In the genomic region with DNA sequence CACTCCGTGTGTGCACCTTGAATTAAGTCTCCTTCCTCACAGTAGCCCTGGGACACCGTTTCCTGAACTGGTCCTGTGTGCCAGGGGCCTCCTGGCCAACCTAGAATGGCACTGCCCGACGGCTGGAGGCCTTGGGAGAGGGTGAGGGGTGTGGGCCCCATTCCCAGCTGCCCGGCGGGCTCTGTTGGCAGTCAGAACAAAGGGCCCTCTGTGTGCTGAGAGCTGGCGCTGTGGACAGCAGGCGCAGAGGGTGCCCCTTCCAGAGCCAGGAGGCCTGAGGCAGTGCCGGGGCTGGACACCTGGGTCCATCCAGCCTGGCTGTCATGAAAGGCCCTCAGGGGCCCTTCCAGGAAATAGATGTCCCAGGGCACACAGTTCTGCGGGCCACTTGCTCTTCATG, we compare ENCODE assay signal across 8 mouse cellular contexts. TPM values are rescaled to one million over a fixed set of nuclear protein-coding genes. Genes with fewer than 3 reads are reported as not detected.
A peak's percentile ranks its signal among the peaks of the same experiment; 100 is the strongest.
DNase-seq lines count a peak whose midpoint lies in the region; ATAC-seq and TF ChIP-seq lines count a peak whose summit lies in the region.

No protein-coding gene starts in this region.

- 15% methylated on average over 10 of the region's 10 CpGs for WGBS in liver, adult 2 months
- WGBS in liver, embryonic 11.5 days, result 82% methylated on average over 10 of the region's 10 CpGs
- 79% methylated on average over 10 of the region's 10 CpGs for WGBS in lung, adult 2 months

- H3K4me1 ChIP-seq in liver, adult 2 months (ENCODE audit: control insufficient read depth, insufficient read depth, low read length), result peaks cover 56% of the 10 kb centered on the region
- no peaks in the 10 kb centered on the region for H3K4me1 ChIP-seq in liver, embryonic 11.5 days (replicated peaks; ENCODE audit: control insufficient read depth, insufficient read depth, low read length)
- H3K4me1 ChIP-seq in lung, adult 2 months (ENCODE audit: control insufficient read depth, insufficient read depth, low read length), result no peaks in the 10 kb centered on the region

- intact Hi-C loops in left cerebral cortex, postnatal 25 days (cut with DNase I), result no loop called here

- H3K4me2 ChIP-seq in liver, embryonic 11.5 days, result no peak overlapping the region

- DNase-seq in liver, adult 2 months (ENCODE audit: extremely low read depth, low read depth, low spot score), result peak; percentile 46
- DNase-seq in liver, embryonic 11.5 days (ENCODE audit: low spot score), result no peak
- peak; percentile 48 to 69 for DNase-seq in frontal cortex, postnatal 14 days (ENCODE audit: low spot score in 2 of 2)
- DNase-seq in left cerebral cortex, postnatal 25 days (ENCODE audit: low spot score in 2 of 2), result peak; percentile 61 to 75
- DNase-seq in right cerebral cortex, postnatal 36 days (ENCODE audit: low spot score in 2 of 2), result peak; percentile 66 to 67
- no peak for DNase-seq in lung, adult 2 months
- no peak for DNase-seq in urinary bladder, postnatal 14 days (ENCODE audit: low spot score)
- DNase-seq in gastrocnemius, adult 18-20 months (ENCODE audit: low spot score), result no peak

- peak overlapping the region; percentile 33 for H3K27ac ChIP-seq in liver, adult 2 months (replicated peaks; ENCODE audit: insufficient read depth, low read depth, low read length)
- H3K27ac ChIP-seq in liver, embryonic 11.5 days (ENCODE audit: low read depth, low read length), result no peak overlapping the region

- H3K9me3 ChIP-seq in liver, embryonic 11.5 days (ENCODE audit: control insufficient read depth, low read length), result no peaks in the 10 kb centered on the region

- TF ChIP-seq CTCF in liver, adult 2 months (IDR thresholded peaks at IDR 0.05; ENCODE audit: low read depth, low read length), result no peak
- no peak for TF ChIP-seq CTCF in lung, adult 2 months (IDR thresholded peaks at IDR 0.05; ENCODE audit: insufficient read depth, low read length)

- ATAC-seq in liver, embryonic 11.5 days (replicated peaks; ENCODE audit: low FRiP score), result no peak

- no peaks in the 10 kb centered on the region for H3K27me3 ChIP-seq in liver, adult 2 months (ENCODE audit: control insufficient read depth, insufficient read depth, low read length)
- H3K27me3 ChIP-seq in liver, embryonic 11.5 days (replicated peaks; ENCODE audit: control insufficient read depth, insufficient read depth, low read length), result peaks cover 5% of the 10 kb centered on the region

- peak overlapping the region; percentile 12 for H3K9ac ChIP-seq in liver, adult 2 months (ENCODE audit: low read depth, low read length)
- H3K9ac ChIP-seq in liver, embryonic 11.5 days (ENCODE audit: low read depth, low read length), result no peak overlapping the region

- peaks cover 43% of the 10 kb centered on the region for H3K36me3 ChIP-seq in liver, adult 2 months (ENCODE audit: control insufficient read depth, insufficient read depth, low read length)
- H3K36me3 ChIP-seq in liver, embryonic 11.5 days (ENCODE audit: control insufficient read depth, insufficient read depth, low read length), result no peaks in the 10 kb centered on the region

- H3K79me2 ChIP-seq in liver, adult 2 months (ENCODE audit: control insufficient read depth, insufficient read depth, low read length), result peaks cover 9% of the 10 kb centered on the region; the same call in 1 of the 2 replicates

- no peak overlapping the region for H3K4me3 ChIP-seq in liver, adult 2 months (ENCODE audit: insufficient read depth, low read depth, low read length)
- H3K4me3 ChIP-seq in liver, embryonic 11.5 days (ENCODE audit: low read depth, low read length), result no peak overlapping the region
- H3K4me3 ChIP-seq in lung, adult 2 months (replicated peaks; ENCODE audit: extremely low read depth, low read depth, low read length), result no peak overlapping the region

- no peak for TF ChIP-seq POLR2A in liver, adult 2 months (IDR thresholded peaks at IDR 0.05; ENCODE audit: extremely low read depth, insufficient read depth, low read length)
- TF ChIP-seq POLR2A in lung, adult 2 months (IDR thresholded peaks at IDR 0.05; ENCODE audit: borderline replicate concordance, extremely low read depth, low read depth, low read length), result no peak

RNA-seq across cellular contexts. Expression of a gene that starts 9.8 kb away (rescaled TPM):
- 982 and 1,378 TPM in 2 replicates for total RNA-seq in liver, adult 2 months (2014; rRNA removed)
- 3,567 and 4,585 TPM in 2 replicates for polyA plus RNA-seq in liver, adult 2 months (2012; rRNA removed)
- 3.9 and 4.0 TPM in 2 replicates for polyA plus RNA-seq in liver, embryonic 11.5 days (2014; fragmentation: Nextera tagmentation; extraction: Ambion mirVana)
- total RNA-seq in left cerebral cortex, postnatal 25 days (2021), result 10 to 100 TPM; 69.9 to 81.4 TPM
- polyA plus RNA-seq in lung, adult 2 months (2012; rRNA removed), result 1.8 and 16.1 TPM in 2 replicates
- total RNA-seq in gastrocnemius, adult 18-20 months (2021), result 10 to 100 TPM; 57.7 to 62.0 TPM

RNA-seq across cellular contexts. Expression of a gene that starts 20.0 kb away (rescaled TPM):
- 3.2 and 6.3 TPM in 2 replicates for total RNA-seq in liver, adult 2 months (2014; rRNA removed)
- 5.5 and 7.1 TPM in 2 replicates for polyA plus RNA-seq in liver, adult 2 months (2012; rRNA removed)
- polyA plus RNA-seq in liver, embryonic 11.5 days (2014; fragmentation: Nextera tagmentation; extraction: Ambion mirVana), result 4.7 and 5.0 TPM in 2 replicates
- under 1 TPM; 0.18 to 0.21 TPM for total RNA-seq in left cerebral cortex, postnatal 25 days (2021)
- polyA plus RNA-seq in lung, adult 2 months (2012; rRNA removed), result 0.09 and 0.20 TPM in 2 replicates
- total RNA-seq in gastrocnemius, adult 18-20 months (2021), result not detected

RNA-seq across cellular contexts. Expression of a gene that starts 24.4 kb away (rescaled TPM):
- 31.6 and 44.8 TPM in 2 replicates for total RNA-seq in liver, adult 2 months (2014; rRNA removed)
- 117 and 122 TPM in 2 replicates for polyA plus RNA-seq in liver, adult 2 months (2012; rRNA removed)
- polyA plus RNA-seq in liver, embryonic 11.5 days (2014; fragmentation: Nextera tagmentation; extraction: Ambion mirVana), result 217 and 233 TPM in 2 replicates
- 100 to 1,000 TPM; 214 to 221 TPM for total RNA-seq in left cerebral cortex, postnatal 25 days (2021)
- 844 and 991 TPM in 2 replicates for polyA plus RNA-seq in lung, adult 2 months (2012; rRNA removed)
- total RNA-seq in gastrocnemius, adult 18-20 months (2021), result 10 to 100 TPM; 59.3 to 75.5 TPM

RNA-seq across cellular contexts. Expression of a gene that starts 50.5 kb away (rescaled TPM):
- total RNA-seq in liver, adult 2 months (2014; rRNA removed), result 0.13 and 0.37 TPM in 2 replicates
- polyA plus RNA-seq in liver, adult 2 months (2012; rRNA removed), result 0.68 and 0.83 TPM in 2 replicates
- polyA plus RNA-seq in liver, embryonic 11.5 days (2014; fragmentation: Nextera tagmentation; extraction: Ambion mirVana), result 0.63 and 0.79 TPM in 2 replicates
- 1 to 10 TPM; 3.4 to 3.5 TPM for total RNA-seq in left cerebral cortex, postnatal 25 days (2021)
- polyA plus RNA-seq in lung, adult 2 months (2012; rRNA removed), result 81.0 and 95.6 TPM in 2 replicates
- total RNA-seq in gastrocnemius, adult 18-20 months (2021), result 10 to 100 TPM; 11.0 to 11.4 TPM

RNA-seq across cellular contexts. Expression of a gene that starts 50.7 kb away (rescaled TPM):
- 3.5 and 4.6 TPM in 2 replicates for total RNA-seq in liver, adult 2 months (2014; rRNA removed)
- 6.7 and 8.9 TPM in 2 replicates for polyA plus RNA-seq in liver, adult 2 months (2012; rRNA removed)
- 5.9 and 6.2 TPM in 2 replicates for polyA plus RNA-seq in liver, embryonic 11.5 days (2014; fragmentation: Nextera tagmentation; extraction: Ambion mirVana)
- total RNA-seq in left cerebral cortex, postnatal 25 days (2021), result 10 to 100 TPM; 16.6 to 17.8 TPM
- polyA plus RNA-seq in lung, adult 2 months (2012; rRNA removed), result 318 and 413 TPM in 2 replicates
- 1 to 10 TPM; 6.2 to 6.8 TPM for total RNA-seq in gastrocnemius, adult 18-20 months (2021)

Comparison
In these comparisons a context has a peak if more than half of its experiments do, and no peak if none do; other contexts are left out.
1. DNase-seq: peak in liver, adult 2 months (single experiment), frontal cortex, postnatal 14 days (2 of 2), left cerebral cortex, postnatal 25 days (2 of 2) and right cerebral cortex, postnatal 36 days (2 of 2); none in liver, embryonic 11.5 days (single experiment), lung, adult 2 months (single experiment), urinary bladder, postnatal 14 days (single experiment) and gastrocnemius, adult 18-20 months (single experiment).
2. RNA of a gene that starts 9.8 kb away (total RNA-seq): 982 to 1,378 TPM in liver, adult 2 months; 69.9 to 81.4 TPM in left cerebral cortex, postnatal 25 days and 57.7 to 62.0 TPM in gastrocnemius, adult 18-20 months; every median in the first group is over 10 times any median in the second.